Mouse (Mus musculus) cerebellum, adult 2 months (tissue): ENCODE data around the gene Hc.

Experiments used
- CTCF ChIP-seq: fragments of 200-500 bp; IDR thresholded peaks from 2 replicates; pipeline ENCODE4 v1.5.1; 2011; ENCODE audit warnings: low read depth, mild to moderate bottlenecking, control low read depth, low read length, moderate library complexity, borderline replicate concordance; ENCODE audit not compliant: insufficient read depth
- POLR2A ChIP-seq: fragments of 200-500 bp; IDR thresholded peaks from 2 replicates; pipeline ENCODE4 v1.6.1; 2011; ENCODE audit warnings: low read length, control low read depth, borderline replicate concordance; ENCODE audit not compliant: insufficient read depth

DNA sequence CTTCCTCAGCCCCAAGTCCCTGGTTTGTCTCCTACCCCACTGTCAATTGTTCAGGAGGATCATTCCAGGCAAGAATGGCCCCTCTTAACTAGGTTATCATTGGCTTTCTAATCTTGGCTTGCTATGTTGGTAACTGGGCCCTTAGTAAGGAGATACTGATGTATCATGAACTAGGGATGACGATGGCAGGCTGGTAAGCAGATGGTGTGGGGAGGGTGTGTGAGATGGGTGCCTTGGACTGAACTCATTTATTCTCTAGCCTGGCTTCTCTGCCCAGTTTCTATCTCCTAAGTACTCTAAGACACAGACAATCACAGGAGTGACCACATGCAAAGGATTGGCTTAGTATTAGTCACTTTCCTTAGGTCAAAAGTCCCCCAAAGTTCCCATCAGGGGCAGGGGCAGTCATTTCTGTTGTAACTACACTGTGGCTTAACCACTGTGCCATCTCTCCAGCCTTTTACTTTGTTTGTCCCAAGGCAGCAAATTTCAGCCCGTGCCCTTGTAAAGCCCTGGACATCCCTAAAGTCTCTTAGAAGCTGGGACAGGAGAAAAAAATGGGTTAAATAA is 107.6 kb downstream of the Hc start:
- TF ChIP-seq CTCF (no peak), POLR2A (no peak)
